Mouse (Mus musculus) thymus, adult 2 months (tissue): ENCODE data around the gene Oprl1. TPM values are rescaled to one million over a fixed set of nuclear protein-coding genes. Genes with fewer than 3 reads are reported as not detected.

Experiments
- DNase-seq: peaks from one replicate; pipeline ENCODE4 v3.0.0; 2021
- H3K27ac ChIP-seq: fragments of 200-500 bp; 2 replicates; pipeline ENCODE4 v1.5.1; 2012; ENCODE audit warnings: low read length, control low read depth; ENCODE audit not compliant: control insufficient read depth, insufficient read depth
- H3K27me3 ChIP-seq: fragments of 200-500 bp; 2 replicates; pipeline ENCODE4 v1.6.1; 2012; ENCODE audit warnings: mild to moderate bottlenecking, low read length, moderate library complexity, mixed read lengths; ENCODE audit not compliant: control insufficient read depth, insufficient read depth
- H3K36me3 ChIP-seq: fragments of 200-500 bp; 2 replicates; pipeline ENCODE4 v1.6.1; 2012; ENCODE audit warnings: mild to moderate bottlenecking, low read length, moderate library complexity; ENCODE audit not compliant: control insufficient read depth, insufficient read depth
- H3K4me1 ChIP-seq: fragments of 200-500 bp; replicated peaks from 2 replicates; pipeline ENCODE4 v1.6.1; 2012; ENCODE audit warnings: low read length; ENCODE audit not compliant: control insufficient read depth, insufficient read depth
- H3K4me3 ChIP-seq: fragments of 200-500 bp; 2 replicates; pipeline ENCODE4 v1.5.1; 2012; ENCODE audit warnings: mild to moderate bottlenecking, low read length, control low read depth, moderate library complexity; ENCODE audit not compliant: control insufficient read depth, insufficient read depth
- CTCF ChIP-seq: fragments of 200-500 bp; IDR thresholded peaks from 2 replicates; pipeline ENCODE4 v1.5.1; 2012; ENCODE audit warnings: mild to moderate bottlenecking, control low read depth, low read length, moderate library complexity, borderline replicate concordance; ENCODE audit not compliant: control insufficient read depth, poor library complexity, insufficient read depth; ENCODE audit errors: extremely low read depth
- POLR2A ChIP-seq: fragments of 200-500 bp; IDR thresholded peaks from 2 replicates; pipeline ENCODE4 v1.6.1; 2012; ENCODE audit warnings: mild to moderate bottlenecking, low read length, control low read depth, moderate library complexity; ENCODE audit not compliant: control insufficient read depth, poor library complexity, insufficient read depth; ENCODE audit errors: extremely low read depth
- WGBS: fragments of 180-500 bp; shearing (Covaris S2); methylation state at CpG from one replicate; pipeline ENCODE4 v1.1.7; 2018; 5-methylcytosine and 5-hydroxymethylcytosine counted together
- polyA plus RNA-seq: library from polyadenylated mRNA; depleted of rRNA; stranded (reverse); fragments of >200 nt; gene quantifications from 2 replicates; pipeline ENCODE4 v1.2.3, GENCODE M21; 2012; rRNA removed

Gene Oprl1
- polyA plus RNA-seq, 1 experiment = 0.24 TPM

DNA sequence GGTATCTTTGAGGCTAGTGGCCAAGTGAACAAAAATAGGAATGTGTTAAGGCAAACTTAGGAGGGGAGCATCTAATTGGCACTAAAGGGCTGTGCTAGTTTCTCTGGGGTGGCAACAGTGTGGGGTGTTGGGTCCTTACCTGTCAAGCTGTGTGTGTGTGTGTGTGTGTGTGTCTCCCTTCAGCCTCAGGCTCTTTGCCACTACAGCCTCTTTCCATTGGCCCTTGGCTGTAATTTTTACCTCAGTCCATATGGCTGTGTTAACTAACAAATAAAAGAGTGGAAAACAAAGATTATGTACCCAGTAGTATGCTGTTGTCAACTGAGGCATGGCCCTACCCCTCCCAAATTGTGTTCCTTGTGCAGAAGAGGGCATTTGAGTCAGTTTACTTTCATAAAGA lies 53.6 kb downstream of the Oprl1 start:
- no peak overlapping the region for H3K4me3 ChIP-seq
- H3K27ac ChIP-seq = no peak overlapping the region
- DNase-seq = no peak
- TF ChIP-seq CTCF = no peak
- TF ChIP-seq POLR2A = no peak
- H3K36me3 ChIP-seq = no peaks in the 10 kb centered on the region
- no peaks in the 10 kb centered on the region for H3K27me3 ChIP-seq
- H3K4me1 ChIP-seq = no peaks in the 10 kb centered on the region

- TF ChIP-seq POLR2A = no peak
- no peak for TF ChIP-seq CTCF
- Histone ChIP-seq H3K27me3 (no peaks in the 10 kb centered on the region), H3K4me1 (no peaks in the 10 kb centered on the region), H3K4me3 (no peak overlapping the region), H3K27ac (no peak overlapping the region), H3K36me3 (no peaks in the 10 kb centered on the region)
- 93% methylated on average over 2 of the region's 2 CpGs for WGBS
- DNase-seq = no peak
These were observed 54.6 kb downstream of the Oprl1 start for GRCm38 (mm10) chr2:181769397-181769796.

Other genes with a start within 250 kb of the Oprl1 start
- 0.13 and 0.16 TPM in 2 replicates for gene Abhd16b, start 221.8 kb upstream of the Oprl1 start, polyA plus RNA-seq
- gene Tpd52l2, start 217.9 kb upstream of the Oprl1 start, polyA plus RNA-seq = 54.2 and 54.7 TPM in 2 replicates
- 140 and 146 TPM in 2 replicates for gene Dnajc5, start 194.5 kb upstream of the Oprl1 start, polyA plus RNA-seq
- gene Uckl1, start 130.1 kb upstream of the Oprl1 start, polyA plus RNA-seq = 266 and 327 TPM in 2 replicates
- 22.2 and 22.5 TPM in 2 replicates for gene Prpf6, start 123.1 kb upstream of the Oprl1 start, polyA plus RNA-seq
- gene Zfp512b, start 122.2 kb upstream of the Oprl1 start, polyA plus RNA-seq = 87.6 and 89.1 TPM in 2 replicates
- gene Samd10, start 115.8 kb upstream of the Oprl1 start, polyA plus RNA-seq = 26.5 and 29.0 TPM in 2 replicates
- 0.57 and 1.0 TPM in 2 replicates for gene Gm29797, start 58.0 kb upstream of the Oprl1 start, polyA plus RNA-seq
- 21.7 and 21.8 TPM in 2 replicates for gene Sox18, start 43.4 kb upstream of the Oprl1 start, polyA plus RNA-seq
- gene Tcea2, start 34.7 kb upstream of the Oprl1 start, polyA plus RNA-seq = 9.0 and 13.8 TPM in 2 replicates
- gene Rgs19, start 21.0 kb upstream of the Oprl1 start, polyA plus RNA-seq = 255 and 260 TPM in 2 replicates
- not detected in 2 replicates for gene Lkaaear1, start 16.6 kb upstream of the Oprl1 start, polyA plus RNA-seq
- 0.03 and 0.04 TPM in 2 replicates for gene Myt1, start 48.3 kb downstream of the Oprl1 start, polyA plus RNA-seq
- 51.5 and 60.0 TPM in 2 replicates for gene Pcmtd2, start 122.8 kb downstream of the Oprl1 start, polyA plus RNA-seq
- 9.1 and 11.7 TPM in 2 replicates for gene Polr3k, start 149.3 kb downstream of the Oprl1 start, polyA plus RNA-seq